Mouse (Mus musculus): Measurements from ENCODE around the gene Scgb3a1.
A peak's percentile ranks its signal among the peaks of the same experiment; 100 is the strongest.

Scgb3a1 gene

GRCm38 (mm10) chr11:49658791-49659469, 4.5 kb upstream of the Scgb3a1 start:
- no peak for DNase-seq (ENCODE audit: low spot score)

- no peak for DNase-seq (ENCODE audit: low spot score)
Measured at GRCm38 (mm10) chr11:49659470-49659799, 4.0 kb upstream of the Scgb3a1 start.

GRCm38 (mm10) chr11:49662292-49662780, 1.1 kb upstream of the Scgb3a1 start:
- no peak for DNase-seq (ENCODE audit: low spot score)

DNA sequence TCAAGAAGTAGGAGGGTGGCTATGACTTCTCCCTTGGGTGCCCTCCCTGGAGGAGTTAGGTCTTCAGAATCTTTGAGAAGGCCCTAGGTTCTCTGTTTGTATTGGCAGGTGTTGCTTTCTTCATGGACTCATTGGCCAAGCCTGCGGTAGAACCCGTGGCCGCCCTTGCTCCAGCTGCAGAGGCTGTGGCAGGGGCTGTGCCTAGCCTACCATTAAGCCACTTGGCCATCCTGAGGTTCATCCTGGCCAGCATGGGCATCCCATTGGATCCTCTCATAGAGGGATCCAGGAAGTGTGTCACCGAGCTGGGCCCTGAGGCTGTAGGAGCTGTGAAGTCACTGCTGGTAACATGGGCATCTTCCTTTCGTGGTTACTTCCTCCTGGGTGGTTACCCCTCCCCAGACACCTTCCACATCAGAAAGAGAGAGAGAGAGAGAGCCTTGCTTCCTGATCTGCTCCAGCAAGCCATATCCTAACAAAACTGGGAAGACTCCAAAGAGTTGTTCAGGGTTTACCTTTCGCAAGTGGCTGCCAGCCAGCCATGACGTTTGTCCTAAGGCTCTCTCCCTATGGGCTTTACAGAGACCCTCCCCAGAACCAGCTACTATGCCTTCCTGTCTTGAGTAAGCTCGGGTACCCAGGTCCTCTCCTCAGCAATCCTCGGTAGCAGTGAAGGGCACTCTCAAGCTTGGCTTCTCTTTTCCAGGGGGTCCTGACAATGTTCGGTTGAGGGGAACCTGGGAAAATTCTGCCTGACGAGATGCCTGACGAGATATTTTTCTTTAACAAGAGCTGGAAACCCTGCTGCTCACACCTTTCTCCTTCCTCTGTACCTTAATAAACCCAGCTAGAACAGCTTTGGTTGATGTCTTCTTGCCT, 1.1 kb downstream of the Scgb3a1 start:
- no peak for DNase-seq (ENCODE audit: low spot score)

DNA sequence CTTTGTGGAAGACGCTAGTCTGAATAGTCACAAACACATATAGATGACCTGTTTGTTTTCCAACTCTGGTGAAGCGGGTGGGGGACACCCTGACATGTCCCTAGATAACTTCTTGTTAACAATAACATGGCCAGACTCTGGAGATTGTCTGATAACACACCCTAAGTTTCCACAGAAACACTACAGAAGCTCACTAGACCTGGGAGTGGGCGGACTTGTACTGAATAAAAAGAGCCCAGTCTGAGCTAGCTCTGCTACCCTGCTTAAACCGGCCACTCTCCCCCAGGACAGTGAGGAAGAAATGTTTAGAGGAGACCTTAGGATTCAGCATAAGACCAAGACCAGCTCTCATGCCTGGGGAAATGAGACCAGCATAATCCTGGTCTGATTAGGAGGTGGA, 2.1 kb downstream of the Scgb3a1 start:
- DNase-seq (ENCODE audit: low spot score), result no peak

GRCm38 (mm10) chr11:49673433-49673832, 10.0 kb downstream of the Scgb3a1 start:
- no peak for DNase-seq (ENCODE audit: low spot score)

- no peak for DNase-seq (ENCODE audit: low spot score)
Measured at GRCm38 (mm10) chr11:49684237-49684973, 21.0 kb downstream of the Scgb3a1 start.

- no peak for DNase-seq (ENCODE audit: low spot score)
Measured at GRCm38 (mm10) chr11:49695013-49695412, 31.6 kb downstream of the Scgb3a1 start.

- DNase-seq (ENCODE audit: low spot score), result no peak
Measured at GRCm38 (mm10) chr11:49695695-49696094, 32.3 kb downstream of the Scgb3a1 start.

DNA sequence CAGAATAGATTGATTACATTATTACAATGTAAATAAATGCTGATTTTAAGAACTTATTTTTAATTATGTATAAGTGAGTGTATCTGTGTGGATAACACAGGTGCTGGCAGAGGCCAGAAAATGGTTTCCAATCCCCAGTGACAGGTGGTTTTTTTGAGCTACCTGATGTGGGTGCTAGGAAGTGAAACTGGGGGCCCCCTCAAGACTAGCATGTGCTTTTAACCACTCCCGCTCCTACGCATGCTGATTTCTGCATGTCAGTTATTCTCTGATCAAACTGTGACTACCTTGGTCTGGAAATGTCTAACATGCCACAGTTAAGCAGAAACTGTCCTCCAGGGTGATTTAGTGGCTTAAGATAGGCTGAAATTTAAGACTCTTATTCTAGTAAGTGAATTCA, 33.1 kb downstream of the Scgb3a1 start:
- no peak for DNase-seq (ENCODE audit: low spot score)

DNA sequence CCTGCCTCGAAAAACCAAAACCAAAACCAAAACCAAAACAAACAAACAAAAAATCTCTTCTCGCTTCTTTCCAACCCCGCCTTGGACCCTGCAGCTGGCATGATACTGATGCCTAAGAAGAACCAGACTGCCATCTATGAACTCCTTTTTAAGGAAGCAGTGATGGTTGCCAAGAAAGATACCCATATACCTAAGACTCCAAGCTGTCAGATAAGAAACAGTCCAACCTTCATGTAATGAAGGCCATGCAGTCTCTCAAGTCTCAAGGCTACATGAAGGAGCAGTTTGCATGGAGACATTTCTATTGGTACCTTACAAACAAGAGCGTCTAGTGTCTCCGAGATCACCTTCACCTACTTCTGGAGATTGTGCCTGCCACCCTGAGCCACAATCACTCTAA, 34.4 kb downstream of the Scgb3a1 start:
- DNase-seq (ENCODE audit: low spot score), result no peak

DNA sequence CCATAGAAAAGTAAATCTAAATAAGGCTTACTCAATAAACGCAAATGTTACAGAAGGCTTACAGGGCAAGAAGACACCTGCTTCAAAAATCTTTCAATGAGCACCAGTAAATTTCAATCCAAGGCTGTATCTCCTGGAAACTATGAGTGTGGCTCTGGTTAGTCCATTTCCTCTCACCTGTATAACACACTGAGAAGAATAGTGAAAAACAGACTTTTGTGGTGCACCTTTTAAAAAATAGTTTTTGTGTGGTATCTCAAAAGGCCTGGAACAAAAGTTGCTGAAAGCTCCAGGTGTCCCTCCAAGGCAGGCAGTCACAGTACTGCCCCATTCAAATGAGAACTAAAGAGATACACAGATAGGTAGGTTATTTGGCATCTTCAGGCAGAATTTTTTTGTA, 35.7 kb downstream of the Scgb3a1 start:
- DNase-seq (ENCODE audit: low spot score), result no peak

GRCm38 (mm10) chr11:49702014-49702413, 38.6 kb downstream of the Scgb3a1 start:
- no peak for DNase-seq (ENCODE audit: low spot score)

DNA sequence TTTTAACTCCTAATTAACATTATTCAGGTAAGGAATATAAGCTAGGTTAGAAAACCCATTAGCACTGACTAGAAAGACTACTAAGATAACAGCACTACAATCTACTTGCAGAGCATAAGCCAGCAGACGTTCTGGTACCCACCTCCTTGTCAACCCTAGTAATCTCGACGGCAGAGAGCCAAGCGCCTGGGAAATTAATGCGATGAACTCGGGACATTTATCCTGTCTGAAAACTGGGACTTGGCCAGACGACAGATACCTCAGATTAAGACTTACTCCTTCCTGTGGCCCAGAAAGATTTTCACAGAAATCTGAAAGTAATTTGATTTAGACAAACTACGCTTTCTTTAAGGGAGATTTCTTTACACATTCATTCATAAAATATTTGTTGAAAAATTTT, 41.4 kb downstream of the Scgb3a1 start:
- no peak for DNase-seq (ENCODE audit: low spot score)

- DNase-seq (ENCODE audit: low spot score), result no peak
Measured at GRCm38 (mm10) chr11:49707834-49708233, 44.4 kb downstream of the Scgb3a1 start.

DNA sequence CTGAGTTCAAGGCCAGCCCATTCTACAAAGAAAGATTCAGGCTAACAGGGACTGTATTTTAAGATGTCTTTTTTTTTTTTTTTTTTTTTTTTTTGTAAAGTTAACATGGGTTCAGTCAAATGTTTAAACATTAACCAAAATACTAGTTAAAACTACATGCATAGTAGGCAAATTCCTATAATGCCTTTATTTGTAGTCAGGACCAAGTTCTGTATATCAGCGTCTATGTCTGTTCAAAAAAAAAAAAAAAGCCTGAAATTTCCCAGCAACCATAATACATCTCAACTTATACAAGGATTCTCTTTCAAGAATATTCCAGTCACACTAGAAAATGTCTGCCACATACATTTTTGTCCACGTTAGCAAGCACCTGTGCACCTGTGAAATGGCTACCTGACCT, 47.3 kb downstream of the Scgb3a1 start:
- no peak for DNase-seq (ENCODE audit: low spot score)

- DNase-seq (ENCODE audit: low spot score), result no peak
Measured at GRCm38 (mm10) chr11:49711981-49712554, 48.7 kb downstream of the Scgb3a1 start.

- DNase-seq (ENCODE audit: low spot score), result peak; percentile 99
Measured at GRCm38 (mm10) chr11:49712555-49713335, 49.3 kb downstream of the Scgb3a1 start, which contains the start of gene Cnot6. Gene Cnot6, minus strand, starts transcription at chr11:49712723.

DNA sequence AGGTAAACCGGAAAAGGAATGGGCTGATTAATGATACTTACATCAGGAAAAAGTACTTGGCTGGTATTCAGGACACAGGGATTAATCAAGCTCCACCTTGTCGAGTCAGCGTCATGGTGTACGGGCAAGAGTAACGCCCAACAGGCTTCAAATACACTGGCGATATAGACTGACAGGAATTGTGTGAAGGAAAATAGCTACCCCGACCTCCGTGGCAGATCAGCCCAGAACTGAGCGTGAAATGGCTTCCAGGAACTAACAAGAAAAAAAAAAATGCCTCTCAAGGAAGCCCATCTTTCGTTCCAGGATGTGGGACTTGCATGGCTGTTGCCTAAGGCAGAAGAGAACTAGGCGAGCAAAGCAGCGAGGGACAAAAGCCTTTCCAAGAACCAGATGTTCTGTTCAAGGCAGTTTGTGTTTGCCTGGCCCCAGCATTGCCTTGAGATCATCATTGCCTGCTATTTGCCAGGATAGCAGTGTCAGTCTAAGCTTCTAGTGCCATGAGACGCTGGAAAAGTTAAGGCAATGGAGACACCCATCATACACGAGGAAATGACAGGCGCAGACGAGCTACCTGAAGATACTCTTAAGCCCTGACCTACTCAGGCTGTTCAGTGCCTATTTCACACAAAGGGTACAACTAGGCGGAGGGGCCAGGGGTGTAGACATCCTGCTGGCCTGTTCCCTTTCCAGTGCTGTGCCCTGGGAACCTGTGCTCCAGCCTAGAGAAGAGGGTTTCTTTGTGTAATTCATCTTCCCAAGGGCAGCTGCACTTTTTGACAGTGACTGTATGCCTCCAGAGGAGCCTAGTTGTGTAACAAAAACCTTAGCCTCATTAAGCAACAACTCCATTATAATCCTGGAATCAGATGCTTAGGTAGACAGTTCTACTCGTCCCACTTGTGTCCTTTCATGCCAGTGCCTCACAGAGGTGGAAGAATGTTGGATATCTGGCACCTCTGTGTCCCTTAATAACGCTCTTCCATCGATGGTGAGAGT, 50.2 kb downstream of the Scgb3a1 start:
- peak; percentile 61 for DNase-seq (ENCODE audit: low spot score)

Measured in c-Kit-positive CD71-positive TER-119-positive erythroid progenitor cells, embryonic 14.5 days (primary cell).